Mouse (Mus musculus) heart, embryonic 13.5 days (tissue): Measurements from ENCODE around the gene Mnx1. TPM values are rescaled to one million over a fixed set of nuclear protein-coding genes. Genes with fewer than 3 reads are reported as not detected.
A peak's percentile ranks its signal among the peaks of the same experiment; 100 is the strongest.

Experiments
- ATAC-seq: fragments of 200-750 bp; cut with Nextera tagmentation; 2 replicates; pipeline ENCODE4 v1.8.0; 2017; ENCODE audit warnings: moderate TSS enrichment; ENCODE audit not compliant: insufficient number of reproducible peaks, low FRiP score, low TSS enrichment; ENCODE audit errors: extremely low read depth
- H3K27ac ChIP-seq: fragments of 300-500 bp; sonication (generic); replicated peaks from 2 replicates; pipeline ENCODE4 v1.5.1; 2015; ENCODE audit warnings: moderate library complexity, mild to moderate bottlenecking, inconsistent platforms
- H3K27me3 ChIP-seq: fragments of 300-500 bp; sonication (generic); replicated peaks from 2 replicates; pipeline ENCODE4 v1.6.1; 2015; ENCODE audit warnings: mild to moderate bottlenecking, inconsistent platforms
- H3K36me3 ChIP-seq: fragments of 300-500 bp; sonication (generic); 2 replicates; pipeline ENCODE4 v1.6.1; 2015; ENCODE audit warnings: mild to moderate bottlenecking, inconsistent platforms
- H3K4me1 ChIP-seq: fragments of 300-500 bp; sonication (generic); 2 replicates; pipeline ENCODE4 v1.6.1; 2015; ENCODE audit warnings: inconsistent platforms
- H3K4me2 ChIP-seq: fragments of 300-500 bp; sonication (generic); 2 replicates; pipeline ENCODE4 v1.6.1; 2015; ENCODE audit warnings: inconsistent platforms, mild to moderate bottlenecking, moderate library complexity
- H3K4me3 ChIP-seq: fragments of 300-500 bp; sonication (generic); 2 replicates; pipeline ENCODE4 v1.5.1; 2015; ENCODE audit warnings: moderate library complexity, mild to moderate bottlenecking, inconsistent platforms
- H3K9ac ChIP-seq: fragments of 300-500 bp; sonication (generic); 2 replicates; pipeline ENCODE4 v1.6.1; 2015; ENCODE audit warnings: inconsistent platforms, mild to moderate bottlenecking, moderate library complexity
- H3K9me3 ChIP-seq: fragments of 300-500 bp; sonication (generic); 2 replicates; pipeline ENCODE4 v1.6.1; 2016; ENCODE audit warnings: inconsistent platforms
- WGBS: fragments of 180-500 bp; shearing (Covaris S2); methylation state at CpG from one replicate; pipeline ENCODE4 v1.1.7; 2015; ENCODE audit warnings: mixed read lengths; 5-methylcytosine and 5-hydroxymethylcytosine counted together
- polyA plus RNA-seq: library from polyadenylated mRNA; unstranded; fragments of >200 nt; fragmentation: Nextera tagmentation; extraction: Ambion mirVana; gene quantifications from 2 replicates; pipeline ENCODE4 v1.2.1, GENCODE M21; 2015

Gene Mnx1
- polyA plus RNA-seq, 1 experiment from 2014 or later: not detected

DNA sequence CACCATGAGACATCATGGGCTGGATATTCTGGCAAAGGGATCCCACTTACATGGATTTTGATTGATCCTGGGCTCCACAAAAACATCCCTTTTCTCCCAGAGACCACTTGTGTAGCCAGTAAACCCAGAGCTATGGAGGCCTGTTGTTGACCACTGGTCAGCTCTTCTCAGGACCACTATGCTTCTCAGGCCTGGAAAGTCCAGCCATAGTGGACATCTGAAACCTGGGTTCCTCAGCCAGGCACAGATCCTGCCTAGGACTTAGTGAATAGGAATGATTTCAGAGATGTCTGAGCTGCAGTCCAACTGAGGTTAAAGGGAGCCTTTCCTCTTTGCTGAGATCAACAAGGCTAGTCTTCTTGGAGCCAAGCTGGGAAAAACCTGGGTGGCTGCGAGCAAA lies 2.2 kb downstream of the Mnx1 start:
- peaks cover 100% of the 10 kb centered on the region for H3K27me3 ChIP-seq
- no peak overlapping the region for H3K4me3 ChIP-seq
- WGBS: 0% methylated on average over 1 of the region's 1 CpGs
- ATAC-seq: no peak
- no peak overlapping the region for H3K4me2 ChIP-seq
- no peaks in the 10 kb centered on the region for H3K9me3 ChIP-seq
- no peak overlapping the region for H3K27ac ChIP-seq
- H3K36me3 ChIP-seq: no peaks in the 10 kb centered on the region
- H3K9ac ChIP-seq: no peak overlapping the region
- H3K4me1 ChIP-seq: peaks cover 20% of the 10 kb centered on the region

DNA sequence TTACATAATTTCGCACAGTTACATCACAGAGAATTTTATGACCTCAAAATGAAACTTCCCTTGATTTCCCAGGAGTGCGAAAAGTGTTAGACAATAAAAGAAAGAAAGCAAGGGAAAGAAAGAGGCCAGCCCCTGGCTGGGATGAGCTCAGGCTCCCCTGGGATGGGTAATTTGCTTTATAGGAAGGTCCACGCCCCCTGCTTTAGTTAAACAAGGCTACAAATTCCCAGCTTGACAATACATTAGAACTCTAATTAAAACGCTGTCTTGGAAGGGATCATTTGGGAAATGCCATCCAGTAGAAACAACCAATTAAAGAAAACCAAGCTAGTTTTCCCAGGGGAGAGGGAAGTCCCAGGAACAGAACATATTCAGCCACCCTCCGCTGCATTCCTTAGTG lies 2.7 kb downstream of the Mnx1 start:
- no peaks in the 10 kb centered on the region for H3K36me3 ChIP-seq
- WGBS: 10% methylated on average over 5 of the region's 5 CpGs
- no peak overlapping the region for H3K9ac ChIP-seq
- H3K27ac ChIP-seq: no peak overlapping the region
- no peak overlapping the region for H3K4me3 ChIP-seq
- H3K4me1 ChIP-seq: peaks cover 20% of the 10 kb centered on the region
- H3K4me2 ChIP-seq: no peak overlapping the region
- no peak for ATAC-seq
- H3K27me3 ChIP-seq: peaks cover 100% of the 10 kb centered on the region
- H3K9me3 ChIP-seq: no peaks in the 10 kb centered on the region

DNA sequence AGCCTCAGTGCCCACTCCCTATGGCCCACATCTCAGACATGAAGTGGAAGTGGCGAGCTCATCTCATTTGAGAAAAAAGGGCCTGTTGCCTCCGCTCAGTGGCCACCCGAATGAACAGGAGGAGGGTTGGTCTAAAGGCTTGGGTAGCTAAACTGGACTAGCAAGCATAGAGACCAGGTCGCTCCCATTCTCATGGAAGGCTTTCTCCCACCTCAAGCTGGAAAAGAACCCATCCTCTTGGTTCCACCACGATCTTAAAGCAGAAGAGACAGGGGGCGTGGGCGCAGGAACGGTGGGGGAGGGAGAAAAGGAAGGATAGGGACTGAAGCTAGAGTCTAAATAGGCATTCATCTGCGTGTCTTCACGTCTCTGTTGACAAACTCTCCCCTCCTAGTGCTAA lies 3.2 kb downstream of the Mnx1 start:
- no peaks in the 10 kb centered on the region for H3K9me3 ChIP-seq
- no peak overlapping the region for H3K27ac ChIP-seq
- no peaks in the 10 kb centered on the region for H3K36me3 ChIP-seq
- peaks cover 20% of the 10 kb centered on the region for H3K4me1 ChIP-seq
- H3K27me3 ChIP-seq: peaks cover 100% of the 10 kb centered on the region
- H3K9ac ChIP-seq: no peak overlapping the region
- WGBS: under 1% methylated on average over 10 of the region's 10 CpGs
- ATAC-seq: no peak
- H3K4me3 ChIP-seq: no peak overlapping the region
- H3K4me2 ChIP-seq: no peak overlapping the region

DNA sequence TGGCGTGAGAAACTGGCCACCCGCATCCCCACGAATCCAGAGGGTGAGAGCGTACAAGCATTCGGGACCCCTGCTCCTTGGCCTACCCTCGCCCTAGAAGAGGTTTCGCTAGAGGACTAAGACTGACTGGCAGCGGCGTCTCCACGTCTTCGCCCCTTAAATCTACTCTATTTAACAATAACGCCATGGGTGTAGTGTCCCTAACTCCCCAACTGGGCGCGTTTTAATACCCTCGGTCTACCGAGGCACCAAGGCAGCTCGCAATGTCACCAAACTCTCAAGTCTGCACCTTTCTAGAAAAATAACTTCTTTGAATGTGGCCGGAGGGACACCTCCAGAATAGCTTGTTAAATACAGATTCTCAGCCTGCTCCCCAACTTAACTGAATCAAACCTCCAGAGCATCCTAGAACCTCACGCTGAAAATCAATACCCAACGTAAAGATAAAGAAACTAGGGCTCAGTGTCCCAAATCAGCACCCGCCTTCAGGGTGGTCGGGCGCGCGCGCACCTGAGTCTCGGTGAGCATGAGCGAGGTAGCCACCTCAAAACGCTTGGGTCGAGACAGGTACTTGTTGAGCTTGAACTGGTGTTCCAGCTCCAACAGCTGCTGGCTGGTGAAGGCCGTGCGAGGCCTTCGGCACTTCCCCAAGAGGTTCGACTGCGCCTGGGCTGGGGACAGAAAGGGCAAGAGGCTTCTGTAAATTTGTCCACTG lies 3.9 kb downstream of the Mnx1 start:
- WGBS: 2% methylated on average over 35 of the region's 35 CpGs
- no peak overlapping the region for H3K9ac ChIP-seq
- H3K36me3 ChIP-seq: no peaks in the 10 kb centered on the region
- H3K9me3 ChIP-seq: no peaks in the 10 kb centered on the region
- H3K4me2 ChIP-seq: no peak overlapping the region
- H3K27ac ChIP-seq: no peak overlapping the region
- ATAC-seq: no peak
- 0 out of 2 replicates have a peak overlapping the region, but pooled peaks have one; percentile 11 for H3K4me3 ChIP-seq
- H3K4me1 ChIP-seq: peaks cover 20% of the 10 kb centered on the region
- peaks cover 100% of the 10 kb centered on the region for H3K27me3 ChIP-seq

DNA sequence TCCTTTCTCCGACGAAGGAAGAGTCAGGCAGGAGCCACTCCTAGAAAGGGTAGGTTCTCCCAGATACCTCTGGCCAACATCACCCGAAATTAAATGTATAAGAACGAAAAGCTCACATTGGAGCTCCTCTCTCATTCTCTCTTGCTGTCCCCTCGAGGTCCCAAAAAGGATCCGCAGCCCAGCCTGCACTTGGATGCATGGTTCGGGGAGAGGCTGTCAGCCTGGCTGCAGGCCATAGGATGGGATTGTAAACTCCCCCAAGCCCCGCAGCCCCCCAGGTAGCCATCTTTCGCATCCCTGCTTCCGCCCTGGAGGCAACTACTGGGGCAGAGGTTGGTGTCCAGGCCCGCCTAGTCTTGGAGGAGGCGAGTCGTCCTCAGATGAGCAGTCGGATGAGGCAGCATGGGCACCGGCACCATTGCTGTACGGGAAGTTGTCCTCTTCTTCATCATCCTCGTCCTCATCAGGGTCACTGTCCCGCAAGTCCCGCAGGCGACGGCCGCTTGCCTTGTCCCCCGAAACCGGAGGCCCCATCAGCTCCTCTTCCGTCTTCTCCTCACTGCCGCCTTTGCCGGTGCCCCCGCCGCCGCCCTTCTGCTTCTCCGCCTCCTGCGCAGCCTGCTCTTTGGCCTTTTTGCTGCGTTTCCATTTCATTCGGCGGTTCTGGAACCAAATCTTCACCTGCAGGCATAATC lies 4.6 kb downstream of the Mnx1 start:
- 0 out of 2 replicates have a peak overlapping the region, but pooled peaks have one; percentile 11 for H3K4me3 ChIP-seq
- H3K36me3 ChIP-seq: no peaks in the 10 kb centered on the region
- H3K27me3 ChIP-seq: peaks cover 100% of the 10 kb centered on the region
- peaks cover 15% of the 10 kb centered on the region for H3K4me1 ChIP-seq
- H3K4me2 ChIP-seq: no peak overlapping the region
- no peak overlapping the region for H3K27ac ChIP-seq
- no peaks in the 10 kb centered on the region for H3K9me3 ChIP-seq
- ATAC-seq: no peak
- no peak overlapping the region for H3K9ac ChIP-seq
- WGBS: 2% methylated on average over 35 of the region's 35 CpGs

DNA sequence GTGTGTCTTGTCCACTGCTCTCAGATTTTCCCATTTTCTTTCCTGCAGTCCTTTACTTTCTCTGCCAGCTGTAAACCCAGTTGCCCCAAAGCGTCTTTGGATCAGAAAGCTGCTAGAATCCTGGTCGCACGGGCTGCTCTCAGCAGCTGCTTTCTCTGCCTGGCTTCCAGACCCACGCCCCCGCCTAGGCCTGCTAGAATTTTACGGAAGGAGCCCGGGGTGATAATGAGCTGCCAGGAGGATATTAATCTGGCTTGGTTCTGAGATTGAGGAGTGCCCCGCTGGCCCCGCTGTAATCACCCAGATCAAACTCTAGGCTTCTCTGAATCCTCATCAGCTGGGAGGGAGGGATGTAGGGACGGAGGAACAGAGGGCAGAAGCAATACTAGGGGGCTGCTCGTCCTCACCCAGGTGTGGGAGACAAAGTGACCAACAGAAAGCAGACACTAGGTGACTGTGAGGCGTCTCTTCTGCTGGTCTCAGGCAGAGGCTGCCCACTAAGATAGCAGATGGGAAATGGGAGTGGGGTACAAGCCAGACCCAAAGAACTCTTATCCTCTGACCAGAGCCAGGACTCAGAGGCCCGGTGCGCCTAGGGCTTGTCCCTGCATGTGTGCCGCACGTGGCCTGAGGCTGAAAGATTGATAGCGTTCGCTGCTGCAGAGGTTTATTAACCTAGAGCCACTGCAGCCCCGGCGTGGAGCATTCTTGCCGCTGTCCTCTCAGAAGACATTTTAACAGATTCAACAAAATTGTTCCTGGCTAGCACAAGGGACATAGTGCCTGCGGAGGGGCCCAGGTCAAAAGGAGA lies 6.2 kb downstream of the Mnx1 start:
- Histone ChIP-seq H3K27me3 (peaks cover 100% of the 10 kb centered on the region), H3K4me3 (no peak overlapping the region), H3K36me3 (no peaks in the 10 kb centered on the region), H3K9me3 (no peaks in the 10 kb centered on the region), H3K27ac (no peak overlapping the region), H3K4me2 (no peak overlapping the region), H3K9ac (no peak overlapping the region), H3K4me1 (peaks cover 10% of the 10 kb centered on the region)
- WGBS: 2% methylated on average over 22 of the region's 22 CpGs
- ATAC-seq: no peak

DNA sequence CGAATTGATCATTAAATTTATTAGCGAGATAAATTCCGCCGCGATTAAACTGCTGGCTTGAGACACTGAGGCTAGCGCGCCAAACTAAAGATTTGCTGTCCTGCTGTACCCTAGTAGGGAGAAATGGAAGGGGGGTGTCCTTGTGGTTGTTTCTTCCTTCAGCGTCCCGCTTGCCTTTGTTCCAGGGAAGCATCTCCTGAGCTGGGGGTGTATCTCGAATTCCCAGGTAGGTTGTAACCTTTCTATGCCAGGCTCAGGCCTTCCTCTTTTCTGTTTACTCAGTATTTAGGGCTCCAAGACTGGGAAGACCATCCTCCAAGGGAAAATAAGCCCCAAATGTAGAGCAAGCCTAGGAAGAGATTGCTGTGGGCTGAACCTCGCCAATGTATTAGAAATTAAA lies 6.9 kb downstream of the Mnx1 start:
- Histone ChIP-seq H3K36me3 (no peaks in the 10 kb centered on the region), H3K4me1 (peaks cover 10% of the 10 kb centered on the region), H3K4me2 (no peak overlapping the region), H3K27ac (no peak overlapping the region), H3K27me3 (peaks cover 100% of the 10 kb centered on the region), H3K9me3 (no peaks in the 10 kb centered on the region), H3K4me3 (no peak overlapping the region), H3K9ac (no peak overlapping the region)
- 2% methylated on average over 11 of the region's 11 CpGs for WGBS
- ATAC-seq: no peak

DNA sequence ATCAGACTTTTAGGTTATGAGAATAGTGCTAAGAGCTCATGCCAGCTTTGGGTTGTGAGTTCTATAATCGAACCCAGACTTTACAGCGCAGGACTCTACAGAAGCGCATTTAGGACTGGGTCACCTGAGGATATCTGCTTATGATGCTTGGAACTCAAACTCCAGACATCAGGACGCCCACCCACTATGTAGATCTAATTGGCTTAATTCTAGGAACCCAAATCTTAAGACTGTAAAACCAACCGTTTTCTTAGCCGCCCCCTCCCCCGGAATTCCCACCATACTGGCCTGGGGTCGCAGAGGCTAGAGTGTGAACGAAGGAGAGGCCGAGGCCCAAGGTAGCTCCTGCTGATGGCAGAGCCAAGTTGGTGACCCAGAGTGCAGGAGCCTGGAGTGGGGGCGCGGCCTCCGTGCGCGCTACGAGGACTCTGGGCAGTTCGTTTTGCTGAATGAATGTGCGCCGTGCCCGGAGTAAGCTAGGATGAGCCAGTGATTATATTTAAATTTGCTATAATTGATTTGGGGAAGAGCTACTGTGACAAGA lies 7.3 kb downstream of the Mnx1 start:
- no peak for ATAC-seq
- Histone ChIP-seq H3K9ac (no peak overlapping the region), H3K27ac (no peak overlapping the region), H3K36me3 (no peaks in the 10 kb centered on the region), H3K27me3 (peaks cover 100% of the 10 kb centered on the region), H3K4me3 (no peak overlapping the region), H3K4me2 (no peak overlapping the region), H3K9me3 (no peaks in the 10 kb centered on the region), H3K4me1 (peaks cover 10% of the 10 kb centered on the region)
- WGBS: 4% methylated on average over 20 of the region's 20 CpGs

DNA sequence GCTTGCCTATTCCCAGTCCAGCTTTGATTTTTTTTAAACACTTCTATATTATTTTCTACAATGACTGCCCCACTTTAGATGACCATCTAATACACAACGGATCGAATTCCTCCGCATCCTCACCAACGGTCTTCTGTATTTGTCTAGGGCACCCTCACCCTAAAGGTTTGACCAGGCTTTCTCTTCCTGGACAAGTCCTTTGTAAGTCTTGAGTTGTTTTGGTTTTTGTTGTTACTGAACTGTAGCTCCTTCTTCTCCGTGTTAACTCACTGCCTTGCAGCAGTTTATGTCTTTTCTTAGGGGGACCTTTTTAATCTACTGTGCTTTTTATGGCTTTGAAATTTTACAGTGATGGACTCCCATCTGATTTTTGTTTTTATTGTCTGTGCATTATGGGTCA lies 8.0 kb downstream of the Mnx1 start:
- no peak overlapping the region for H3K4me2 ChIP-seq
- H3K36me3 ChIP-seq: no peaks in the 10 kb centered on the region
- peaks cover 100% of the 10 kb centered on the region for H3K27me3 ChIP-seq
- H3K4me3 ChIP-seq: no peak overlapping the region
- H3K9ac ChIP-seq: no peak overlapping the region
- H3K9me3 ChIP-seq: no peaks in the 10 kb centered on the region
- peaks cover 10% of the 10 kb centered on the region for H3K4me1 ChIP-seq
- no peak for ATAC-seq
- no peak overlapping the region for H3K27ac ChIP-seq
- WGBS: 13% methylated on average over 5 of the region's 5 CpGs

DNA sequence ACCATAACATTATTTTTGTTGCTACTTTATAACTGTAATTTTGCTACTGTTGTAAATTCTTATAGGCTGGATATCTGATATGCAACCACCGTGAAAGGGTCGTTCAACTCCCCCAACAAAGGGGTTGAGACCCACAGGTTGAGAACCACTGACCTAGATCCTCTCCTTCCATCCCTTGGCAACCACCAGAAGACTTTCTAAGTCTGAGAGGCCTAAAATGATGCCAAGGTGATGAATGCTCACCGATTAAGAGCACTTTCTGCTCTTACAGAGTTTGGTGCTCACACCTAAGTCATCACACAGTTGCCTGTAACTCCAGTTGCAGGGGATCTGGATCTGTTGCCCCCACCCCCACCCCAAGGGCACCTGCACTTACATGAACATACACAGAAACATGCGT lies 8.8 kb downstream of the Mnx1 start:
- Histone ChIP-seq H3K9ac (no peak overlapping the region), H3K36me3 (no peaks in the 10 kb centered on the region), H3K4me1 (peaks cover 10% of the 10 kb centered on the region), H3K27me3 (peaks cover 94% of the 10 kb centered on the region), H3K9me3 (no peaks in the 10 kb centered on the region), H3K4me2 (no peak overlapping the region), H3K27ac (no peak overlapping the region), H3K4me3 (no peak overlapping the region)
- WGBS: 15% methylated on average over 4 of the region's 4 CpGs
- ATAC-seq: no peak

DNA sequence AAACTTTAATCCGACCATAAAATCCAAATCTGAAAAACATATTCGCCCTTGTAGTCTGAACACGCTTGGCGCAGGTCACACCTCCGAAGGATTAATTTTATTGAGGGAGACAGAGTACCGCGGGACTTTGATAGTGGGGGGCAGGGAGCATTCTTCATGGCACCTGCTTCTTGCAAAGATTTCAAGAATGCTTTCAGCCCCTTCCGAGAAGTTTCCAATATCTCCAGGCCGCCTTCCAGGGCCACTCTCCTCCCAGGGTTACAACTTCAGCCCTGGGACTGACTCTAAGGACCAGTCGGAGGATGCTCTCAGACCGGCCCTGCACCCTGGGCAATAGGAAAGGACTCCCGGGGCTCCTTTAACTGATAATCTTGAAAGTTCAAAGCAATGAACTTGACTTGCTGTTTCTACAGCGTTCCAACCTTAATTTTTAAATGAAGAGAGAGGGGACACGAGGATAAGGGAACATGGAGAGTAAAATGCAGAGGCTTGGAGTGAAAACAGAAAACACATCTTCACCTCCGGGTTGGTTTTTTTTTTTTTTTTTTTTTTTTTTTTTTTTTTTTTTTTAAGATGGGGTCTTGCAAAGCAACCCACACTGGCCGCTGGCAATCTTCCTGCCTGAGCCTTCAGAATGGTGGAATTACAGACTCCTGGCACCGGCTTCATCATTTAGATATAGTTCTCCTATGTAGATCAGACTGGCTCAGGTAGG lies 9.8 kb downstream of the Mnx1 start:
- Histone ChIP-seq H3K4me2 (peak overlapping the region; percentile 85), H3K9me3 (no peaks in the 10 kb centered on the region), H3K4me3 (peak overlapping the region; percentile 57), H3K36me3 (no peaks in the 10 kb centered on the region), H3K4me1 (peaks cover 10% of the 10 kb centered on the region), H3K9ac (peak overlapping the region; percentile 58; the same call in 1 of the 2 replicates), H3K27me3 (peaks cover 86% of the 10 kb centered on the region), H3K27ac (no peak overlapping the region)
- ATAC-seq: no peak
- WGBS: 1% methylated on average over 17 of the region's 17 CpGs
